Mouse (Mus musculus) thymus, adult 2 months (tissue): ENCODE measurements at regions not wholly inside any gene's neighbourhood (a gene's known extent, or its start where the extent isn't known, plus 50 kb on each side); places are given as distances from the start of the nearest gene placed in this dataset.

Experiments
- CTCF ChIP-seq: fragments of 200-500 bp; IDR thresholded peaks from 2 replicates; pipeline ENCODE4 v1.5.1; 2012; ENCODE audit warnings: mild to moderate bottlenecking, control low read depth, low read length, moderate library complexity, borderline replicate concordance; ENCODE audit not compliant: control insufficient read depth, poor library complexity, insufficient read depth; ENCODE audit errors: extremely low read depth
- POLR2A ChIP-seq: fragments of 200-500 bp; IDR thresholded peaks from 2 replicates; pipeline ENCODE4 v1.6.1; 2012; ENCODE audit warnings: mild to moderate bottlenecking, low read length, control low read depth, moderate library complexity; ENCODE audit not compliant: control insufficient read depth, poor library complexity, insufficient read depth; ENCODE audit errors: extremely low read depth

DNA sequence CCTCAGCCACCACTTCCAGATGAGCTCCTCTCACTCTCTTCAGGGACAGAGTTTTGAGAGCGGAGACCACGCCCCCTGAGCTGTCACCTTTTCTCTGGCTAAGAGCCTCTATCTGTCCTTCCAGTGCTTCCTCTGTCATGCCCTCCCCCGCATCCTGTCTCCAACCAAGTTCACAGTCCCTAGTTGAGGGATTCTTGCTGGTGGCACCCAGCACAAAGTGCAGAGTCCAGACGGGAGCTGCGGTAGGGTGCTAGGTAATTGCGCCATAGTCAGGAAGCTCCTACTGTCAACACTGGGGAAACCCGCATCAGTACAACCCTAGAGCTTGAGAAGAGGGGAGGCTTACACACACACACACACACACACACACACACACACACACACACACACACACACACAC lies 297.3 kb upstream of the 4930535I16Rik start:
- TF ChIP-seq CTCF (no peak), POLR2A (no peak)
